Mouse (Mus musculus): ENCODE data around the gene Hopx. TPM values are rescaled to one million over a fixed set of nuclear protein-coding genes. Genes with fewer than 3 reads are reported as not detected.

Hopx gene
- polyA plus RNA-seq, 1 experiment: 26.1 TPM

DNA sequence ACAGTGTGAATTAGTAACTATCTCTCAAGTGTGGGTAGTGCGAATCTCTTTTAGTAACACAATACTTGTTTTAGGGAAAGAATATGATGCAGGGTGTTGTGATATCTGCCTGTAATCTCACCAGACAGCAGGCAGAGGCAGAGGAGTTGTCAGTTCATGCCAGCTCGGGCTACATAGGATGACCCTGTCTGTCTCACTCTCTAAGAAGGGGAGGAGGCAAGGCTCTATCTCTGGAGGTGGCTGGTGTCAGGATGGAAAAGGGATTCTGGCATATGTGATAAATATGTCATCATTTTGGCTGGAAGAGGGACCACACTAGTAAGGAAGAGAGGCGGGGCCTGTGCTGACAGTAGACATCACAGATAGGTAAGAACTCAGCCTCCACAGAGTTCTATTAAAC is 23.0 kb downstream of the Hopx start:
- no peak for DNase-seq
- TF ChIP-seq CTCF (IDR thresholded peaks at IDR 0.05; ENCODE audit: borderline replicate concordance, control insufficient read depth, extremely low read depth, insufficient read depth, low read length, poor library complexity): no peak
- TF ChIP-seq POLR2A (IDR thresholded peaks at IDR 0.05; ENCODE audit: control insufficient read depth, extremely low read depth, insufficient read depth, low read length, poor library complexity): no peak
- no peaks in the 10 kb centered on the region for H3K36me3 ChIP-seq (ENCODE audit: control insufficient read depth, insufficient read depth, low read length)
- no peak overlapping the region for H3K27ac ChIP-seq (ENCODE audit: control insufficient read depth, insufficient read depth, low read length)
- no peak overlapping the region for H3K4me3 ChIP-seq (ENCODE audit: control insufficient read depth, insufficient read depth, low read length)
- H3K27me3 ChIP-seq (ENCODE audit: control insufficient read depth, insufficient read depth, low read length): 0 out of 2 replicates have a peak, but pooled peaks cover 2% of the 10 kb centered on the region
- H3K4me1 ChIP-seq (replicated peaks; ENCODE audit: control insufficient read depth, insufficient read depth, low read length): peaks cover 14% of the 10 kb centered on the region; the same call in 1 of the 2 replicates
- WGBS: 92% methylated on average over 3 of the region's 3 CpGs

DNA sequence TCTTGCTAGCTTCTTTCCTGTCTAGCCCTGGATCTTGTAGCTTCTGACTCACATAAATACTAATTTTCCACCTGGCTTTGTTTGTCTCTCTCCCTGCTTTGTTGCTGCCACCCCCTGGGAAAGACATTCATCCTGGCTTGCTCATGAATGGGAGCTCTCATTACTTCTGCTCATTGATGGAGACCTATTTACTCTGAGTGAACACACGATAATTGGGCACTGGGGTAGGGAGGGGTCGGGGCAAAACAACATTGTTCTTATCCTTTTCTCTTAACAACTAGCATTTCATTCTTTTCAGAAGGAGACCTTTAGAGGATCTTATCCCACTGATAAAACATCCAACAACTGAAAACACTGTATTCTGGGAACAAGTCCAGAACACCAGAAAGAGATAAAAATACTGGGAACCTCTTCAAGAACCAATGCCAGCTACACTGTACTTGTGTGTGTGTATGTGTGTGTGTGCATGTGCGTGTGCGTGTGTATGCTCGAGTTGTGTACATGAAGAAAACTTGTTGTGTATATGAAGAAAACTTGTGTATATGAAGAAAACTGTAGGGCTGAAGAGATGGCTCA is 24.3 kb downstream of the Hopx start:
- 0 out of 2 replicates have a peak, but pooled peaks cover 2% of the 10 kb centered on the region for H3K27me3 ChIP-seq (ENCODE audit: control insufficient read depth, insufficient read depth, low read length)
- 93% methylated on average over 5 of the region's 5 CpGs for WGBS
- H3K4me1 ChIP-seq (replicated peaks; ENCODE audit: control insufficient read depth, insufficient read depth, low read length): peaks cover 12% of the 10 kb centered on the region; the same call in 1 of the 2 replicates
- H3K27ac ChIP-seq (ENCODE audit: control insufficient read depth, insufficient read depth, low read length): no peak overlapping the region
- TF ChIP-seq CTCF (IDR thresholded peaks at IDR 0.05; ENCODE audit: borderline replicate concordance, control insufficient read depth, extremely low read depth, insufficient read depth, low read length, poor library complexity) (no peak), POLR2A (IDR thresholded peaks at IDR 0.05; ENCODE audit: control insufficient read depth, extremely low read depth, insufficient read depth, low read length, poor library complexity) (no peak)
- no peaks in the 10 kb centered on the region for H3K36me3 ChIP-seq (ENCODE audit: control insufficient read depth, insufficient read depth, low read length)
- H3K4me3 ChIP-seq (ENCODE audit: control insufficient read depth, insufficient read depth, low read length): no peak overlapping the region
- DNase-seq: no peak

GRCm38 (mm10) chr5:77089901-77090300 is 25.0 kb downstream of the Hopx start:
- H3K27ac ChIP-seq (ENCODE audit: control insufficient read depth, insufficient read depth, low read length): no peak overlapping the region
- H3K36me3 ChIP-seq (ENCODE audit: control insufficient read depth, insufficient read depth, low read length): no peaks in the 10 kb centered on the region
- H3K4me3 ChIP-seq (ENCODE audit: control insufficient read depth, insufficient read depth, low read length): no peak overlapping the region
- peaks cover 9% of the 10 kb centered on the region; the same call in 1 of the 2 replicates for H3K4me1 ChIP-seq (replicated peaks; ENCODE audit: control insufficient read depth, insufficient read depth, low read length)
- DNase-seq: no peak
- 94% methylated on average over 8 of the region's 8 CpGs for WGBS
- H3K27me3 ChIP-seq (ENCODE audit: control insufficient read depth, insufficient read depth, low read length): no peaks in the 10 kb centered on the region
- TF ChIP-seq POLR2A (IDR thresholded peaks at IDR 0.05; ENCODE audit: control insufficient read depth, extremely low read depth, insufficient read depth, low read length, poor library complexity) (no peak), CTCF (IDR thresholded peaks at IDR 0.05; ENCODE audit: borderline replicate concordance, control insufficient read depth, extremely low read depth, insufficient read depth, low read length, poor library complexity) (no peak)

GRCm38 (mm10) chr5:77089294-77089693 is 25.6 kb downstream of the Hopx start:
- Histone ChIP-seq H3K27me3 (ENCODE audit: control insufficient read depth, insufficient read depth, low read length) (no peaks in the 10 kb centered on the region), H3K27ac (ENCODE audit: control insufficient read depth, insufficient read depth, low read length) (no peak overlapping the region), H3K4me1 (replicated peaks; ENCODE audit: control insufficient read depth, insufficient read depth, low read length) (peaks cover 3% of the 10 kb centered on the region; the same call in 1 of the 2 replicates), H3K36me3 (ENCODE audit: control insufficient read depth, insufficient read depth, low read length) (no peaks in the 10 kb centered on the region), H3K4me3 (ENCODE audit: control insufficient read depth, insufficient read depth, low read length) (no peak overlapping the region)
- peak; percentile 63 for DNase-seq
- TF ChIP-seq POLR2A (IDR thresholded peaks at IDR 0.05; ENCODE audit: control insufficient read depth, extremely low read depth, insufficient read depth, low read length, poor library complexity) (no peak), CTCF (IDR thresholded peaks at IDR 0.05; ENCODE audit: borderline replicate concordance, control insufficient read depth, extremely low read depth, insufficient read depth, low read length, poor library complexity) (peak; percentile 65; the same call in 1 of the 2 replicates)
- 36% methylated on average over 1 of the region's 1 CpGs for WGBS

- H3K36me3 ChIP-seq (ENCODE audit: control insufficient read depth, insufficient read depth, low read length): no peaks in the 10 kb centered on the region
- no peaks in the 10 kb centered on the region for H3K4me1 ChIP-seq (replicated peaks; ENCODE audit: control insufficient read depth, insufficient read depth, low read length)
- 78% methylated on average over 3 of the region's 3 CpGs for WGBS
- TF ChIP-seq CTCF (IDR thresholded peaks at IDR 0.05; ENCODE audit: borderline replicate concordance, control insufficient read depth, extremely low read depth, insufficient read depth, low read length, poor library complexity): no peak
- TF ChIP-seq POLR2A (IDR thresholded peaks at IDR 0.05; ENCODE audit: control insufficient read depth, extremely low read depth, insufficient read depth, low read length, poor library complexity): no peak
- no peak overlapping the region for H3K27ac ChIP-seq (ENCODE audit: control insufficient read depth, insufficient read depth, low read length)
- no peak overlapping the region for H3K4me3 ChIP-seq (ENCODE audit: control insufficient read depth, insufficient read depth, low read length)
- H3K27me3 ChIP-seq (ENCODE audit: control insufficient read depth, insufficient read depth, low read length): no peaks in the 10 kb centered on the region
- no peak for DNase-seq
These were observed 27.8 kb downstream of the Hopx start for GRCm38 (mm10) chr5:77087122-77087521.

GRCm38 (mm10) chr5:77086541-77086940 is 28.4 kb downstream of the Hopx start:
- H3K27me3 ChIP-seq (ENCODE audit: control insufficient read depth, insufficient read depth, low read length): no peaks in the 10 kb centered on the region
- H3K36me3 ChIP-seq (ENCODE audit: control insufficient read depth, insufficient read depth, low read length): no peaks in the 10 kb centered on the region
- no peak overlapping the region for H3K27ac ChIP-seq (ENCODE audit: control insufficient read depth, insufficient read depth, low read length)
- TF ChIP-seq POLR2A (IDR thresholded peaks at IDR 0.05; ENCODE audit: control insufficient read depth, extremely low read depth, insufficient read depth, low read length, poor library complexity): no peak
- TF ChIP-seq CTCF (IDR thresholded peaks at IDR 0.05; ENCODE audit: borderline replicate concordance, control insufficient read depth, extremely low read depth, insufficient read depth, low read length, poor library complexity): no peak
- 82% methylated on average over 7 of the region's 7 CpGs for WGBS
- H3K4me3 ChIP-seq (ENCODE audit: control insufficient read depth, insufficient read depth, low read length): no peak overlapping the region
- no peaks in the 10 kb centered on the region for H3K4me1 ChIP-seq (replicated peaks; ENCODE audit: control insufficient read depth, insufficient read depth, low read length)
- DNase-seq: no peak
